Mouse (Mus musculus) CH12F3 (cell line): ENCODE measurements around the gene Pop4.
"Not testable (repeated sequence)": the region's sequence is repeated elsewhere in the genome, so short reads cannot be mapped to it uniquely, and the experiment has no call there.

Experiments
- in situ Hi-C: fragments of 300-500 bp; cut with MboI; formaldehyde crosslinking; loops from 2 replicates; pipeline ENCODE4 v1.14.3; 2020; ENCODE audit warnings: low sequenced_read_pairs

Pop4 gene

DNA sequence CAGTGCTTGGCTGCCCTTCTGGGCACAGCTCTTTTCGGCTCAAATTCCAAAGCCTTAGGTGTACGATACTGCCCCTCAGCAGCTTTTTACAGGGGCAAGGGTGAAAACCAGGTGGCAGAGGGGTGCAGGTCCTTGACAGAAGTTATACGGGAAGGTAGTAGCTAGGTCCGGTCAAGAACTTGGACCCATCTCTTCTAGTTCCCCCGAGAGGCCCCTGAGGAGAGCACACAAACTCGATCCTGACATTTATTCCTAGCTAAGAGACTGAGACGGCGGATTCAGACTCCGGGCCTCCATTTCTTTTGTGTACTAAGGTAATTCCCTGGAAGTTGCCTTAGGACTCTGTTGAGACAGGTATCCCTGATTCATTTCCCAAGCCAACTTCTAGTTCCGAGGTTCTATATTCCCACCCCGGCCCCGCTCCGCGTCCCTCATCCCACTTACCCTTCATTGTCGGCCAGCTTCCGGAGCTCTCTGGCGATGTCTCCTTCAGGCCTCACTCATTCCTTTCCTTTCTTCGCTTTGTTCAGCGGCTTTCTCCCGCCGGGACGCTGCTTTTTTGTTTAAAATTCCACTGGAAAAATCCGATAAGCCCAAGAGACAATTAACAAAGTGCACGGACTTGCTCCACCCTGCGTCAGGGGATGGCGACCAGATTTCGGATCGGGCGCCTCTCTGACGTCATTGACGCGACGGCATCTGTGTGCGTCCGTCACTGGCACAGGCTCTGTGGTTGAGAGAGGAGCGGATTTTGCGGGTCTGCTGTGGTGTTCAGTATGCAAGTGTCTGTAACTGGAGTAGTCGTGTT lies at the start of gene Pop4:
TSS of gene Pop4 (minus strand) at position 721 of the 808 bp plus-strand sequence.
- in situ Hi-C loops: no loop called here

DNA sequence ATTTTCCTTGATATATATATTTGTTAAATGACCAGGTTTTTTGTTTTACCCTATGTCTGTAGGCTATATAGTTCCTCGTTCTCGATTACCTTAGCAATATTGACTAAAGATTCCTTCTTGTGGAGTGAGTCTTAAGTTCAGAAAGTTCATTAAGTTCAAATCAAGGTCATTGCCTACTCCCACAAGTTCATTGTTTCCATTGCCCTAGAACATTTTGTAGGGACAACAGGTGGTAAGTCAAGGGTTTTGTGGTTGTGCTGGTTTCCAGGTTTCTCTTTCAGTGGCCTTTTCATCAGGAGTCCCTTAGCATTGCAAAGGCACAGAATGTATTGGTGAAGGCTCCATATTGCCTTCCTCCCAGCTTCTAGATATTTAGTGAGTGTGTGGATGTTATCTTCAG lies 49.4 kb upstream of the Pop4 start:
- in situ Hi-C loops: no loop called here

DNA sequence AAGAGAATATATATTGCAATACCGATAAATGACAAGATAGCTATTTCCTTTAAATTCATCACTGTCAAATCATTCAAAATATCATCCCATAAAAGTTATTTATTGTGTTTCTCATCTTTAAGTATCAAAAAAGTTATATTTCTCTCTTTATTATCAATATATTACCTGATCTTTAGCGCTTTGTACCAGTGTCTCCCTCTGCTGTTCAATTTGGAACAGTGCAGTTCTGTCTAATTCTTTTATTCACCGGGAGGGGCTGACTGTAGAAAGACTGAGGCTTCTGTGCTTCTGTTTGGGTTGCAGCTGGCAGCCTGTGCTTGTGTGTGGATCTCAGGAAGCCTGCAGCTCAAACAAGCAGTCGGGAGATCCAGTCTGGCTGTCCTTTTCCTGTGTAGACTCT lies 11.0 kb upstream of the Pop4 start:
- in situ Hi-C loops: not testable (repeated sequence)

- in situ Hi-C loops: no loop called here
These were observed 1.3 kb upstream of the Pop4 start for GRCm38 (mm10) chr7:38272551-38272950.

GRCm38 (mm10) chr7:38271859-38272258 lies 636 bp upstream of the Pop4 start:
- in situ Hi-C loops: no loop called here

DNA sequence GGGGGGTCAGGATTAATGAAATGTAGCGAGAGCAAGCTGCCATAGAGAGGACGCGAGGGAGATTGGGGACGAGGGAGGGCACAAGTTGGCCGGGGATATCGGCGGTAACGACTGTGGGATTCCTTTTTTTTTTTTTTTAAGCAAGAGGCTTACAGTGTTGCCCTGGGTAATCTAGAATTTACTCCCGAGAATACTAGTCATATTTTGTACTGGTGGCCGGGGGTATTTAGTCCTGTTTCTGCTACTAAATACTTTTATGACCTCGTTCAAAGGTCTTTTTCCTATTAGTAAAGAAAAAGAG lies 238 bp upstream of the Pop4 start:
- in situ Hi-C loops: no loop called here

DNA sequence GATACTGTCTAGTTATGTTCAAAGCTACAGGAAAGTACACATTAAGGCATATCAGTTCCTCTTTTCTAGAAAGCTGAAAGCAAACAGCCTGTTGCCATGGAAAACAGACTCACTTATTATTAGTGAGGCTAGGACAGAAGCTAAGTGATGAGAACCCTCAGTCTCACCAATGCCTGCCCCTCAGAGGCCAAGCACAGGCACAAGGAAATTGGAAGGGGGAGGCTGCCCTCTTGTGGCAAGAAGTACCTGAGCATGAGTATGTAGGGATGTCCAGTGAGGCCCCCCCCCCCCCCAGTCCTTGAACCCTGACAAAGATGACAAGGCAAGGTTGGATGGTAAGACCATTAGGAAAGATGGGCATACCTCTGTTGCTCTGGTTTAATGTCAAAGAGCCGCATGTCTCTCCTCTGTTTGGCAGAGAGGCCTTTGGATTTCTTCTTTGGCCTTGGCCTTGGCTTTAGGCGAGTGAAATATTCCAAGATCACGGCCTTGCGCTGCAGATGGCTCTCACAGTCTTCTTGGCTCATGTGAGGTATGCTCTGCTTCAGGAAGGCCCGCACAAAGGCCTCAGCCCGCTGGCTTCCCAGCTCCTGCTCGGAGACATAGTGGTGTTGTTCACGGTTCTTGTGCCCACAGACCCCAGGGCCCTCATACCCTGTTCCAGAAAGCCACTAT lies 4.1 kb downstream of the Pop4 start:
- in situ Hi-C loops: loop anchor here (10.0 kb wide), 1 partner anchor 72 kb away; no protein-coding TSS in a partner anchor

- in situ Hi-C loops: loop anchor here (10.0 kb wide), 1 partner anchor 68 kb away; no protein-coding TSS in a partner anchor
These were observed 8.8 kb downstream of the Pop4 start for GRCm38 (mm10) chr7:38262406-38262805.

DNA sequence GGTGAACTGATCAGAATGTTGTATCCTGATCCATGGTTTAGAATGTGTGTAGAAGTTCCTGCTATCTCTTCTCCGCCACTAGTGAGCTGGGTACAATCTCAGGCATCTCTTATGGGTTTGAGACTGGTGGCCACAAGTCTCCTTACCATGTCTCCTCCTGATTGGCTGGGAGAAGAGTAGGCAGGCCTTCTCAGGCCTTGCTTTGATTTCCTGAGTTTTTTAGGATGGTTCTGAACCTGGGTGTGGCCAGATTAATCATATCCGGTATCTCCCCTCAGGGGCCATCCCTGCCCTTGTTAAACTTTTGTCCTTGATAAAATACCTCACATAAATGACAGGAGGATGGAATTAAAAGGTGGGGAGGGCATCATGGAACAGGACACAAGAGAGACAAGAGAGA lies 11.6 kb downstream of the Pop4 start:
- in situ Hi-C loops: loop anchor here (10.0 kb wide), 1 partner anchor 65 kb away; no protein-coding TSS in a partner anchor

- in situ Hi-C loops: no loop called here
These were observed 17.8 kb downstream of the Pop4 start for GRCm38 (mm10) chr7:38253441-38253840.

DNA sequence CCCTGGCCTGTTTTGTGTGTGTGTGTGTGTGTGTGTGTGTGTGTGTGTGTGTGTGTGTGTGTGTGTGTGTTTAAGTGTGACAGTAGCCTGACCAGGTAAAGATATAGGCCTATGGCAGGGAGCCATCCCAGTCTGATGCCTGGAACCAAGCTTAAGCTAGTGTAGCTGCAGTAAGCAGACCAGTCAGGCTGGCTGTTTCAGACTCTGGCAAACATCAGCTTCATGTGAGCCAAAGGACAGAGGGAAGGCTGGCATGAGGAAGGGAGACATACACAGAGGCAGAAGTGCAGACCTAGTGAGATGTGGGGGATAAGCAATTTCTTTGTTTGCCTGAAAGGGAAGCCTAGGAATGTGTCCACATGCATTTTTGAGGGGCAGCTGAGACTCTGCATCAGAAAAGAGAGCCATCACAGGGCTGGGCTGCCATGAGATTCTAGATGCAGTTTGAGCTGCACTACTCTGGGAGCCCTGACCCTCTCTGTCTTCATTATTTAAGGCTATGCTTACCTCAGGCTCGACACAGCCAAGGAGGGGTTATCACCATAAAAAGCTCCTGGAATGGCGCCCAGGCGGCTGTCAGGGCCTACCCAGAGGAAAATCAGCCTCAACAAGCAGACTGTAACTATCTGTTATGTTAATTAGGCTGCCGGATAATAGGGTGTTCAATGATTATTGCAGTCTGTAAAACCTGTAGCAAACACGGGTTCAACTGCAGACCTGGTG lies 19.6 kb downstream of the Pop4 start:
- in situ Hi-C loops: no loop called here

DNA sequence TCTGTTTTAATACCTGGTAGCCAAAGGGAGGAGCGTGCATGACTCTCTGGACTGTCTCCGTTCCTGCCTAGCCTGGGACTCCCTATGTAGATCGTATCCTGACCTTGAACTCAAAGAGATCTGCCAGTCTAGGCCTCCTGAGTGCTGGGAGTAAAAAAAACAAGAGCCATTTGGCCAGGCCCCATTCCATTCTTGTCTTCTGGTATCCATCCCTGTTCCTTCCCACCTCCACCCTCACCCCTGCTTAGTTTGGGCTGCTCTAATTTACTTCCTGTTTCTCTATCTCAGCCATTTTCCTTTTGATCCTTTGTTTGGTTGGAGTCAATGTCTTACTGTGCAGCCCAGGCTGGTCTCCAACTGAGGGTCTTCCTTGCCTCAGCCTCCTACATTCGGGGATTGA lies 28.8 kb downstream of the Pop4 start:
- in situ Hi-C loops: no loop called here

GRCm38 (mm10) chr7:38237140-38237539 lies 34.1 kb downstream of the Pop4 start:
- in situ Hi-C loops: no loop called here

DNA sequence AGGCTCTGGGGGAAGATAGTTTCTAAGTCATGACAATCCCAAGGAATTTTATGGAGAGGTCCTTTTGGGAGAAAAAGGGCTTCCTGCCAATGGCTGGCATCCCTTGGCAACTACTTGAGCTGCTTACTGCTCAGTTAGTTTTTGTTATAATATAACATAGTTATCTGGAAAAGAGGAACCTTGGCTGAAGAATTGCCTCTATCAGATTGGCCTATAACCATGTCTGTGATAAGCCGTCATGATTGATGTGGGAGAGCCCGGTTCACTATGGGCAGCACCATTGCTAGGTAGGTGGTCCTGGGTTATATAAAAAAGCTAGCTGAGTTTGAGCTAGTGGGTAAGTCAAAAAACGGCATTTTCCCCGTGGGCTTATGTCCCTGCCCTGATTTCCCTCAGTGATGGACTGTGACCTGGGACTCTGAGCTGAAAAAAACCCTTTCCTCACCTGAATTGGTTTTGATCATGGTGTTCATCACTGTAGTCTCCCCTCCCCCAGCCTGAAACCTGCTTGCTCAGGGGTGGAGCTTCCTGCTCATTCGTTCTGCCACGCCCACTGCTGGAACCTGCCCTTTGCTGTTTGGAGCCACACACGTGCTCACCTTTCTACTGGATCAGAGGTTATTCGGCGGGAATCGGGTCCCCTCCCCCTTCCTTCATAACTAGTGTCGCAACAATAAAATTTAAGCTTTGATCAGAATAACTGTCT lies 34.7 kb downstream of the Pop4 start:
- in situ Hi-C loops: no loop called here

GRCm38 (mm10) chr7:38230285-38230684 lies 40.9 kb downstream of the Pop4 start:
- in situ Hi-C loops: no loop called here

GRCm38 (mm10) chr7:38228329-38228728 lies 42.9 kb downstream of the Pop4 start:
- in situ Hi-C loops: no loop called here

DNA sequence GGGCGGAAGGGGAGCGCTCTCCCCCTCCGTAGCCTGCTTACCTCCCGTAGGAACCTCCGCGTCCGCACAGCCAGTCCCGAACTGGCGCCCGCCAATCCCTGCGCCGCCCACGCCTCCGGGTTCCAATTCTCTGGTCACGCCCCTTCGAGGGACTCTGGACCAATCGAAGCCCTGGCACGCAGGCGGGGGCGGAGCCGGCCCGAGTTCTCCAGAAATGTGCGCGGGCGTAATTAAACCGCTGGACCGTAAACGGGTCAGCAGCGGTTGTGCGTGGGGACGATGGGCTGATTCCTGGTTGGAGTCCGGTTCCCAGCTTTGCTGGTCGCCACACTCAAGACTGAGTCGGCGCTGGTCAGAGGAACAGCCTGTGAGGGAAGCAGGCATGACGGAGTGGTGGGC lies 43.3 kb downstream of the Pop4 start, which contains the start of gene Plekhf1:
TSS of gene Plekhf1 (minus strand) at position 117 of the 399 bp plus-strand sequence.
- in situ Hi-C loops: no loop called here

GRCm38 (mm10) chr7:38227181-38227899 lies 43.9 kb downstream of the Pop4 start:
- in situ Hi-C loops: no loop called here

DNA sequence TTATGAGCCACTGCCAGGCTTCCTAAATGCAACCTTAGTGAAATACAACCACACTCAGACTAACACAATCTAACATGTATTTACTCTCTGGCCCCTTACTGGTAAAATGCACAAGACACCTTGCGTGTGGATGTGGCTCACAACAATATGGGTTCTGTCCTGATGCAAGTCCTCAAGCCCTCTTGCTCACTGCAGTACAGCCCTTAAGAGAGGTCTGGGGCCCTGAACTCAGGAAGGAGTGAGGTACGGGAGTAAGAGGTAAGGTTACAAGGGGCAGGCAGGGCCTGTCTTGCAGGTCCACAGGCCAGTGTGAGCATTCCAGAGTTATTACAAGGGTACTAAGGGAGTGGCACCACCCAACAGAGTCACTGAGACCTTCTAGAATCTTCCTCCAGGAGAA lies 45.0 kb downstream of the Pop4 start:
- in situ Hi-C loops: no loop called here
